Mouse (Mus musculus): ENCODE data around the gene Cttnbp2nl. TPM values are rescaled to one million over a fixed set of nuclear protein-coding genes. Genes with fewer than 3 reads are reported as not detected.

Gene Cttnbp2nl
- polyA plus RNA-seq, 1 experiment from 2014 or later = 24.1 TPM

Other genes starting within 250 kb of the Cttnbp2nl start
- 37.1 and 47.6 TPM in 2 replicates for gene Mov10, start 234.6 kb downstream of the Cttnbp2nl start, polyA plus RNA-seq (2015; fragmentation: Nextera tagmentation; extraction: Ambion mirVana)
- 23.2 and 27.8 TPM in 2 replicates for gene St7l, start 189.1 kb downstream of the Cttnbp2nl start, polyA plus RNA-seq (2015; fragmentation: Nextera tagmentation; extraction: Ambion mirVana)
- gene Capza1, start 188.6 kb downstream of the Cttnbp2nl start, polyA plus RNA-seq (2015; fragmentation: Nextera tagmentation; extraction: Ambion mirVana) = 158 and 174 TPM in 2 replicates
- 1.1 and 1.8 TPM in 2 replicates for gene Wnt2b, start 91.2 kb downstream of the Cttnbp2nl start, polyA plus RNA-seq (2015; fragmentation: Nextera tagmentation; extraction: Ambion mirVana)
- gene 4930564D02Rik, start 13.7 kb upstream of the Cttnbp2nl start, polyA plus RNA-seq (2015; fragmentation: Nextera tagmentation; extraction: Ambion mirVana) = not detected in 2 replicates

Measured in heart, embryonic 13.5 days (tissue).